Mouse (Mus musculus): ENCODE measurements around the gene Lypd4. TPM values are rescaled to one million over a fixed set of nuclear protein-coding genes. Genes with fewer than 3 reads are reported as not detected.

The Lypd4 gene
- polyA plus RNA-seq, 1 experiment from 2014 or later: not detected

GRCm38 (mm10) chr7:24885468-24886307 is 15.9 kb upstream of the Lypd4 start:
- Histone ChIP-seq H3K27ac (peak overlapping the region; percentile 68), H3K36me3 (peaks cover 52% of the 10 kb centered on the region)
- WGBS: 39% methylated on average over 12 of the region's 12 CpGs

GRCm38 (mm10) chr7:24884693-24885291 is 15.1 kb upstream of the Lypd4 start:
- under 1% methylated on average over 47 of the region's 47 CpGs for WGBS
- peak overlapping the region; percentile 85 for H3K27ac ChIP-seq
- no peak for ATAC-seq (ENCODE audit: insufficient number of reproducible peaks, insufficient read depth, low FRiP score, low TSS enrichment, low read depth)
- no peaks in the 10 kb centered on the region; the same call in 1 of the 2 replicates for H3K9me3 ChIP-seq
- H3K4me3 ChIP-seq: peak overlapping the region; percentile 99
- no peaks in the 10 kb centered on the region for H3K27me3 ChIP-seq
- H3K4me1 ChIP-seq: peaks cover 28% of the 10 kb centered on the region
- H3K36me3 ChIP-seq: peaks cover 43% of the 10 kb centered on the region
- peak overlapping the region; percentile 100 for H3K9ac ChIP-seq
- H3K4me2 ChIP-seq: peak overlapping the region; percentile 89

More at GRCm38 (mm10) chr7:24885468-24886307, 15.9 kb upstream of the Lypd4 start:
- H3K4me2 ChIP-seq: peak overlapping the region; percentile 89
- ATAC-seq (ENCODE audit: insufficient number of reproducible peaks, insufficient read depth, low FRiP score, low TSS enrichment, low read depth): no peak
- H3K4me3 ChIP-seq: peak overlapping the region; percentile 99
- no peaks in the 10 kb centered on the region for H3K27me3 ChIP-seq
- peaks cover 28% of the 10 kb centered on the region for H3K4me1 ChIP-seq
- no peaks in the 10 kb centered on the region; the same call in 1 of the 2 replicates for H3K9me3 ChIP-seq
- peak overlapping the region; percentile 100 for H3K9ac ChIP-seq

GRCm38 (mm10) chr7:24883896-24884692 is 14.4 kb upstream of the Lypd4 start, which contains the start of gene Rps19:
Gene Rps19 (plus strand): TSS chr7:24884371.
- Histone ChIP-seq H3K4me1 (peaks cover 28% of the 10 kb centered on the region), H3K36me3 (peaks cover 36% of the 10 kb centered on the region), H3K27me3 (no peaks in the 10 kb centered on the region), H3K4me2 (peak within 1 kb of the TSS; percentile 89), H3K9me3 (no peaks in the 10 kb centered on the region; the same call in 1 of the 2 replicates), H3K9ac (peak within 1 kb of the TSS; percentile 100), H3K4me3 (peak within 1 kb of the TSS; percentile 99), H3K27ac (peak within 1 kb of the TSS; percentile 85)
- under 1% methylated on average over 57 of the region's 57 CpGs for WGBS
- peak; percentile 91 for ATAC-seq (ENCODE audit: insufficient number of reproducible peaks, insufficient read depth, low FRiP score, low TSS enrichment, low read depth)

GRCm38 (mm10) chr7:24882416-24883199 is 12.9 kb upstream of the Lypd4 start:
- Histone ChIP-seq H3K9ac (no peak overlapping the region), H3K4me2 (no peak overlapping the region), H3K9me3 (no peaks in the 10 kb centered on the region; the same call in 1 of the 2 replicates), H3K27me3 (no peaks in the 10 kb centered on the region), H3K4me1 (peaks cover 33% of the 10 kb centered on the region), H3K36me3 (peaks cover 21% of the 10 kb centered on the region), H3K4me3 (no peak overlapping the region), H3K27ac (no peak overlapping the region)
- 90% methylated on average over 9 of the region's 9 CpGs for WGBS
- no peak for ATAC-seq (ENCODE audit: insufficient number of reproducible peaks, insufficient read depth, low FRiP score, low TSS enrichment, low read depth)

- WGBS: 30% methylated on average over 2 of the region's 2 CpGs
- H3K27ac ChIP-seq: no peak overlapping the region
These were observed 9.9 kb upstream of the Lypd4 start for GRCm38 (mm10) chr7:24879620-24880019.

GRCm38 (mm10) chr7:24877588-24877987 is 7.8 kb upstream of the Lypd4 start:
- 33% methylated on average over 3 of the region's 3 CpGs for WGBS
- Histone ChIP-seq H3K4me2 (no peak overlapping the region), H3K4me1 (peaks cover 15% of the 10 kb centered on the region), H3K4me3 (no peak overlapping the region), H3K27ac (peak overlapping the region; percentile 87; the same call in 1 of the 2 replicates), H3K36me3 (no peaks in the 10 kb centered on the region), H3K9ac (no peak overlapping the region), H3K27me3 (no peaks in the 10 kb centered on the region), H3K9me3 (no peaks in the 10 kb centered on the region)
- 0 out of 2 replicates have a peak, but pooled peaks have one; percentile 6 for ATAC-seq (ENCODE audit: insufficient number of reproducible peaks, insufficient read depth, low FRiP score, low TSS enrichment, low read depth)

More at GRCm38 (mm10) chr7:24879620-24880019, 9.9 kb upstream of the Lypd4 start:
- Histone ChIP-seq H3K36me3 (no peaks in the 10 kb centered on the region), H3K9ac (no peak overlapping the region), H3K9me3 (no peaks in the 10 kb centered on the region; the same call in 1 of the 2 replicates), H3K4me3 (no peak overlapping the region), H3K4me1 (peaks cover 15% of the 10 kb centered on the region), H3K27me3 (no peaks in the 10 kb centered on the region), H3K4me2 (no peak overlapping the region)
- ATAC-seq (ENCODE audit: insufficient number of reproducible peaks, insufficient read depth, low FRiP score, low TSS enrichment, low read depth): no peak

- 66% methylated on average over 17 of the region's 17 CpGs for WGBS
- H3K27ac ChIP-seq: no peak overlapping the region
- H3K36me3 ChIP-seq: no peaks in the 10 kb centered on the region
- H3K4me2 ChIP-seq: no peak overlapping the region
- H3K27me3 ChIP-seq: 0 out of 2 replicates have a peak, but pooled peaks cover 4% of the 10 kb centered on the region
- H3K9ac ChIP-seq: no peak overlapping the region
- no peaks in the 10 kb centered on the region for H3K9me3 ChIP-seq
- H3K4me1 ChIP-seq: no peaks in the 10 kb centered on the region
- ATAC-seq (ENCODE audit: insufficient number of reproducible peaks, insufficient read depth, low FRiP score, low TSS enrichment, low read depth): no peak
- H3K4me3 ChIP-seq: no peak overlapping the region
These were observed 661 bp downstream of the Lypd4 start for GRCm38 (mm10) chr7:24869080-24869479.

GRCm38 (mm10) chr7:24864156-24864555 is 5.6 kb downstream of the Lypd4 start:
- no peaks in the 10 kb centered on the region for H3K36me3 ChIP-seq
- H3K4me3 ChIP-seq: no peak overlapping the region
- no peak overlapping the region for H3K4me2 ChIP-seq
- no peak overlapping the region for H3K9ac ChIP-seq
- H3K9me3 ChIP-seq: no peaks in the 10 kb centered on the region
- WGBS: 25% methylated on average over 6 of the region's 6 CpGs
- H3K4me1 ChIP-seq: no peaks in the 10 kb centered on the region
- H3K27me3 ChIP-seq: no peaks in the 10 kb centered on the region
- no peak for ATAC-seq (ENCODE audit: insufficient number of reproducible peaks, insufficient read depth, low FRiP score, low TSS enrichment, low read depth)
- H3K27ac ChIP-seq: no peak overlapping the region

GRCm38 (mm10) chr7:24862853-24863252 is 6.9 kb downstream of the Lypd4 start:
- Histone ChIP-seq H3K4me1 (no peaks in the 10 kb centered on the region), H3K4me2 (no peak overlapping the region), H3K36me3 (no peaks in the 10 kb centered on the region), H3K9ac (no peak overlapping the region), H3K27me3 (no peaks in the 10 kb centered on the region), H3K4me3 (no peak overlapping the region), H3K27ac (no peak overlapping the region), H3K9me3 (no peaks in the 10 kb centered on the region)
- no peak for ATAC-seq (ENCODE audit: insufficient number of reproducible peaks, insufficient read depth, low FRiP score, low TSS enrichment, low read depth)
- WGBS: 86% methylated on average over 4 of the region's 4 CpGs

- no peak within 1 kb of the TSS for H3K4me3 ChIP-seq
- no peaks in the 10 kb centered on the region for H3K4me1 ChIP-seq
- no peak within 1 kb of the TSS for H3K9ac ChIP-seq
- no peaks in the 10 kb centered on the region for H3K36me3 ChIP-seq
- H3K27ac ChIP-seq: no peak within 1 kb of the TSS
- ATAC-seq (ENCODE audit: insufficient number of reproducible peaks, insufficient read depth, low FRiP score, low TSS enrichment, low read depth): no peak
- 88% methylated on average over 7 of the region's 7 CpGs for WGBS
- no peak within 1 kb of the TSS for H3K4me2 ChIP-seq
- no peaks in the 10 kb centered on the region for H3K9me3 ChIP-seq
- no peaks in the 10 kb centered on the region for H3K27me3 ChIP-seq
These were observed 7.8 kb downstream of the Lypd4 start, which contains the start of gene Gm9844 for GRCm38 (mm10) chr7:24861913-24862312. Gene Gm9844 (plus strand): TSS chr7:24862213.

Data from embryonic facial prominence, embryonic 13.5 days (tissue).